Mouse (Mus musculus): ENCODE measurements around the gene Eid1. TPM values are rescaled to one million over a fixed set of nuclear protein-coding genes. Genes with fewer than 3 reads are reported as not detected.

Gene Eid1
- total RNA-seq, 2 experiments from 2014 or later: 48.8 to 51.8 TPM

Other genes starting within 250 kb of the Eid1 start
- under 1 TPM; 0.30 to 0.41 TPM for gene Gm9913, start 168.0 kb upstream of the Eid1 start, total RNA-seq (2021)
- 10 to 100 TPM; 28.6 to 33.5 TPM for gene Fbn1, start 165.1 kb upstream of the Eid1 start, total RNA-seq (2021)
- gene Cep152, start 48.0 kb upstream of the Eid1 start, total RNA-seq (2021): 1 to 10 TPM; 1.4 to 1.5 TPM
- gene Shc4, start 51.1 kb downstream of the Eid1 start, total RNA-seq (2021): under 1 TPM; 0.51 to 0.67 TPM
- gene Secisbp2l, start 109.8 kb downstream of the Eid1 start, total RNA-seq (2021): 10 to 100 TPM; 24.1 to 26.6 TPM
- gene Galk2, start 186.0 kb downstream of the Eid1 start, total RNA-seq (2021): 10 to 100 TPM; 12.1 to 12.7 TPM
- gene Cops2, start 186.0 kb downstream of the Eid1 start, total RNA-seq (2021): 10 to 100 TPM; 84.1 to 89.4 TPM